Mouse (Mus musculus): ENCODE measurements around the gene Arhgap8.
"Not testable (repeated sequence)": the region's sequence is repeated elsewhere in the genome, so short reads cannot be mapped to it uniquely, and the experiment has no call there.

The Arhgap8 gene

GRCm38 (mm10) chr15:84736346-84736993, 16.6 kb downstream of the Arhgap8 start:
- no peak for DNase-seq

- DNase-seq = no peak
These were observed 17.1 kb downstream of the Arhgap8 start for GRCm38 (mm10) chr15:84736994-84737346.

- no peak for DNase-seq
These were observed 18.4 kb downstream of the Arhgap8 start for GRCm38 (mm10) chr15:84738246-84738645.

- no peak for DNase-seq
These were observed 21.7 kb downstream of the Arhgap8 start for GRCm38 (mm10) chr15:84741573-84741972.

- DNase-seq = no peak
These were observed 23.5 kb downstream of the Arhgap8 start for GRCm38 (mm10) chr15:84743347-84743746.

- no peak for DNase-seq
These were observed 24.5 kb downstream of the Arhgap8 start for GRCm38 (mm10) chr15:84744308-84744707.

GRCm38 (mm10) chr15:84745831-84746230, 26.0 kb downstream of the Arhgap8 start:
- DNase-seq = no peak

- DNase-seq = peak; percentile 90
These were observed 35.1 kb downstream of the Arhgap8 start for GRCm38 (mm10) chr15:84754987-84755386.

- DNase-seq = peak; percentile 61
These were observed 36.6 kb downstream of the Arhgap8 start for GRCm38 (mm10) chr15:84756426-84756825.

GRCm38 (mm10) chr15:84758493-84758892, 38.6 kb downstream of the Arhgap8 start:
- peak; percentile 64 to 81 for DNase-seq

GRCm38 (mm10) chr15:84762712-84763422, 43.0 kb downstream of the Arhgap8 start:
- DNase-seq = peak; percentile 14 to 33

GRCm38 (mm10) chr15:84763423-84763812, 43.6 kb downstream of the Arhgap8 start:
- no peak for DNase-seq

GRCm38 (mm10) chr15:84766621-84767020, 46.8 kb downstream of the Arhgap8 start:
- DNase-seq = no peak

GRCm38 (mm10) chr15:84768531-84768930, 48.7 kb downstream of the Arhgap8 start:
- not testable (repeated sequence) for DNase-seq

GRCm38 (mm10) chr15:84769641-84770341, 49.9 kb downstream of the Arhgap8 start:
- DNase-seq = no peak

GRCm38 (mm10) chr15:84772191-84773111, 52.6 kb downstream of the Arhgap8 start:
- DNase-seq = peak; percentile 40 to 58

GRCm38 (mm10) chr15:84775421-84776174, 55.7 kb downstream of the Arhgap8 start:
- peak; percentile 58 to 73 for DNase-seq

- no peak for DNase-seq
These were observed 58.7 kb downstream of the Arhgap8 start for GRCm38 (mm10) chr15:84778587-84778986.

GRCm38 (mm10) chr15:84784812-84785211, 65.0 kb downstream of the Arhgap8 start:
- no peak for DNase-seq

GRCm38 (mm10) chr15:84787161-84787560, 67.3 kb downstream of the Arhgap8 start:
- DNase-seq = peak; percentile 41 to 52

- no peak for DNase-seq
These were observed 73.8 kb downstream of the Arhgap8 start for GRCm38 (mm10) chr15:84793649-84794048.

GRCm38 (mm10) chr15:84800132-84800531, 80.3 kb downstream of the Arhgap8 start:
- DNase-seq = peak; percentile 77 to 88
